Mouse (Mus musculus) embryonic fibroblast, embryonic 13.5 days (primary cell): ENCODE results near the gene Ank3.

ENCODE experiments used
- CTCF ChIP-seq: IDR thresholded peaks from 2 replicates; pipeline ENCODE4 v1.5.1; 2011; ENCODE audit warnings: mild to moderate bottlenecking, control low read depth, low read length, moderate library complexity, borderline replicate concordance; ENCODE audit not compliant: insufficient read depth
- POLR2A ChIP-seq: IDR thresholded peaks from 2 replicates; pipeline ENCODE4 v1.6.1; 2011; ENCODE audit warnings: low read depth, mild to moderate bottlenecking, control low read depth, low read length, moderate library complexity

DNA sequence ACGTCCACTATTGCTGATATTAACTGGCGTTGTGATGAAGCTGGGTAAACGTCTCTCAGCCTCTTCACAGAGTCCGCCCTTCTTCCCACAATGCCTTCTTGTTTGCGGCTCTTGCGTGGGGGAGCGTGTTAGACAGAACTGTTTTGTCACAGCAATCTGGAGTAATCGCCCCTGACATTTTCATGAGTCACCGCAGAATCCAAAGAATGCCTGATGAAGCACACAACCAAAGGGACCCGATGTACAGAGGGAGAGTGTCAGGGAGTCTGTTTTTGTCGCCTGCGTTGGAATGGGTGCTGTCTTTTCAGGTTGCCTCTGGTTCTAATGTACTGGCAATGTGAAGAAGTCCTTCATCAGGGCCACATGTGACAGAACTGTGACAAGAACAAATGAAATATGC lies 181.0 kb downstream of the Ank3 start:
- TF ChIP-seq CTCF, result no peak
- no peak for TF ChIP-seq POLR2A
